Mouse (Mus musculus): ENCODE measurements around the gene Itm2b. TPM values are rescaled to one million over a fixed set of nuclear protein-coding genes. Genes with fewer than 3 reads are reported as not detected.

The Itm2b gene
- total RNA-seq, 2 experiments from 2014 or later: 408 to 439 TPM

- DNase-seq: no peak
These were observed 10.7 kb upstream of the Itm2b start for GRCm38 (mm10) chr14:73395750-73396149.

GRCm38 (mm10) chr14:73394263-73395006 lies 9.3 kb upstream of the Itm2b start:
- DNase-seq: no peak

- DNase-seq: no peak
These were observed 6.4 kb upstream of the Itm2b start for GRCm38 (mm10) chr14:73391457-73391856.

- DNase-seq: no peak
These were observed 5.1 kb upstream of the Itm2b start for GRCm38 (mm10) chr14:73390196-73390595.

GRCm38 (mm10) chr14:73389059-73389458 lies 4.0 kb upstream of the Itm2b start:
- DNase-seq: no peak

GRCm38 (mm10) chr14:73388546-73388945 lies 3.5 kb upstream of the Itm2b start:
- no peak for DNase-seq

GRCm38 (mm10) chr14:73386493-73386892 lies 1.4 kb upstream of the Itm2b start:
- no peak for DNase-seq

- DNase-seq: no peak
These were observed 758 bp upstream of the Itm2b start for GRCm38 (mm10) chr14:73385720-73386374.

GRCm38 (mm10) chr14:73384546-73384912 lies 560 bp downstream of the Itm2b start:
- no peak for DNase-seq

GRCm38 (mm10) chr14:73383746-73384145 lies 1.3 kb downstream of the Itm2b start:
- DNase-seq: no peak

- peak; percentile 27 for DNase-seq
These were observed 2.4 kb downstream of the Itm2b start for GRCm38 (mm10) chr14:73382699-73383098.

GRCm38 (mm10) chr14:73381559-73381958 lies 3.5 kb downstream of the Itm2b start:
- no peak for DNase-seq

- no peak for DNase-seq
These were observed 7.3 kb downstream of the Itm2b start for GRCm38 (mm10) chr14:73377804-73378203.

- no peak for DNase-seq
These were observed 8.2 kb downstream of the Itm2b start for GRCm38 (mm10) chr14:73376920-73377319.

- no peak for DNase-seq
These were observed 9.2 kb downstream of the Itm2b start for GRCm38 (mm10) chr14:73375903-73376302.

- DNase-seq: no peak
These were observed 9.6 kb downstream of the Itm2b start for GRCm38 (mm10) chr14:73375445-73375844.

- DNase-seq: no peak
These were observed 10.7 kb downstream of the Itm2b start for GRCm38 (mm10) chr14:73374315-73374890.

GRCm38 (mm10) chr14:73373606-73374005 lies 11.5 kb downstream of the Itm2b start:
- DNase-seq: no peak

- DNase-seq: no peak
These were observed 12.1 kb downstream of the Itm2b start for GRCm38 (mm10) chr14:73372990-73373389.

- no peak for DNase-seq
These were observed 13.5 kb downstream of the Itm2b start for GRCm38 (mm10) chr14:73371577-73371976.

- no peak for DNase-seq
These were observed 14.3 kb downstream of the Itm2b start for GRCm38 (mm10) chr14:73370695-73371372.

- no peak for DNase-seq
These were observed 14.9 kb downstream of the Itm2b start for GRCm38 (mm10) chr14:73370078-73370670.

- no peak for DNase-seq
These were observed 15.5 kb downstream of the Itm2b start for GRCm38 (mm10) chr14:73369634-73370033.
